Mouse (Mus musculus) neural tube, embryonic 14.5 days (tissue): ENCODE measurements around the gene Gla. TPM values are rescaled to one million over a fixed set of nuclear protein-coding genes. Genes with fewer than 3 reads are reported as not detected.

Experiments
- ATAC-seq: fragments of 200-750 bp; cut with Nextera tagmentation; 2 replicates; pipeline ENCODE4 v1.8.0; 2017; ENCODE audit warnings: low read depth, mild to moderate bottlenecking, moderate TSS enrichment, moderate library complexity
- H3K27ac ChIP-seq: fragments of 300-500 bp; sonication (generic); 2 replicates; pipeline ENCODE4 v1.5.1; 2014; ENCODE audit warnings: low read depth, mild to moderate bottlenecking, control low read depth, low read length, moderate library complexity, mixed read lengths
- H3K27me3 ChIP-seq: fragments of 300-500 bp; sonication (generic); 2 replicates; pipeline ENCODE4 v1.6.1; 2014; ENCODE audit warnings: low read length; ENCODE audit not compliant: control insufficient read depth, insufficient read depth
- H3K36me3 ChIP-seq: fragments of 300-500 bp; sonication (generic); 2 replicates; pipeline ENCODE4 v1.6.1; 2014; ENCODE audit warnings: low read length, mixed read lengths; ENCODE audit not compliant: control insufficient read depth, insufficient read depth
- H3K4me1 ChIP-seq: fragments of 300-500 bp; sonication (generic); 2 replicates; pipeline ENCODE4 v1.6.1; 2014; ENCODE audit warnings: low read length; ENCODE audit not compliant: control insufficient read depth, insufficient read depth
- H3K4me2 ChIP-seq: fragments of 300-500 bp; sonication (generic); 2 replicates; pipeline ENCODE4 v1.6.1; 2014; ENCODE audit warnings: mild to moderate bottlenecking, low read depth, low read length, control low read depth
- H3K4me3 ChIP-seq: fragments of 300-500 bp; sonication (generic); 2 replicates; pipeline ENCODE4 v1.5.1; 2014; ENCODE audit warnings: low read depth, low read length, control low read depth, mixed read lengths
- H3K9ac ChIP-seq: fragments of 300-500 bp; sonication (generic); replicated peaks from 2 replicates; pipeline ENCODE4 v1.6.1; 2014; ENCODE audit warnings: low read depth, mild to moderate bottlenecking, control low read depth, low read length, mixed read lengths
- H3K9me3 ChIP-seq: fragments of 300-500 bp; sonication (generic); 2 replicates; pipeline ENCODE4 v1.6.1; 2016; ENCODE audit warnings: low read length; ENCODE audit not compliant: control insufficient read depth
- WGBS: fragments of 180-500 bp; shearing (Covaris S2); extraction: QIAGEN DNeasy Blood & Tissue Kit; methylation state at CpG from one replicate; pipeline ENCODE4 v1.1.7; 2014; 5-methylcytosine and 5-hydroxymethylcytosine counted together
- polyA plus RNA-seq: library from polyadenylated mRNA; unstranded; fragments of >200 nt; fragmentation: Nextera tagmentation; extraction: Ambion mirVana; gene quantifications from 2 replicates; pipeline ENCODE4 v1.2.1, GENCODE M21; 2014

The Gla gene
- polyA plus RNA-seq = 2.3 and 3.2 TPM in 2 replicates

DNA sequence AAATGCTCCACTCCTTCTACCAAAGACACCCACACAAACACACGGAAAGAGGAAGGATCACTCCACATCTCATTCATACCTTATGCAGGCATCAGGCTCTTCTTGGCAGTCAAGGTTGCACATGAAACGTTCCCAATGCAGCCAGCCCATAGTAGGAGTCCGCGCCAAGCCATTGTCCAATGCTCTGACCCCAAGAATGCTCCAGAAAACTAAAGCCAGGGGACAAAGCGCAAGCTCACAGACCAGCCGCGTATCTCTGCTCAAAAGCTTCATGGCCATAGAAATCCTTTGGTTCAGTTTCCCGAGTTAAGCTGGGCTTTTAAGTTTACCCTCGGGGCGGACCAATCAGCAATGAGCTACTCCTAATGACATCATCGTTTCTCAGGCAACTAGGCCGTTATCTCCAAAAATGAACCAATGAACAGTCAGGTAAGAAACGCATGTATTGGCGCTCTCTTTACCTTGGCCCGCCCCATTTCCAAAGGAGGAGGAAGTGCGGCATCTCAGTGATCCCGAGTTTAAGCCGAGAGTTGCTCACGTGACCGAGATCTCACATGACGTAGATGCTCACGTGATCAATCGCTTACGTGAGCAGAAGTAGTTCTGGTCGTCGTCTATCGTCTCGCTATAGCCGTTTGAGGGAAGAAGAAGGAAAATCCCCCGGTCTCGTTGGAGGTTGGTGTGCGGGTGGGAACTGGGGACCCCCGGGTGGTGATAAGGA, at the start of gene Gla, which contains the start of gene Hnrnph2:
Gene Gla, minus strand, starts transcription at position 467 of the 721 bp plus-strand sequence.
Gene Hnrnph2, plus strand, starts transcription at position 521 of the 721 bp plus-strand sequence.
- Histone ChIP-seq H3K27me3 (no peaks in the 10 kb centered on the region), H3K36me3 (no peaks in the 10 kb centered on the region), H3K4me2 (peak within 1 kb of the TSS; percentile 54), H3K4me3 (peak within 1 kb of the TSS; percentile 51), H3K9me3 (no peaks in the 10 kb centered on the region), H3K27ac (peak within 1 kb of the TSS; percentile 91), H3K9ac (peak within 1 kb of the TSS; percentile 56), H3K4me1 (peaks cover 9% of the 10 kb centered on the region; the same call in 1 of the 2 replicates)
- WGBS = 17% methylated on average over 33 of the region's 33 CpGs
- peak; percentile 98 for ATAC-seq

DNA sequence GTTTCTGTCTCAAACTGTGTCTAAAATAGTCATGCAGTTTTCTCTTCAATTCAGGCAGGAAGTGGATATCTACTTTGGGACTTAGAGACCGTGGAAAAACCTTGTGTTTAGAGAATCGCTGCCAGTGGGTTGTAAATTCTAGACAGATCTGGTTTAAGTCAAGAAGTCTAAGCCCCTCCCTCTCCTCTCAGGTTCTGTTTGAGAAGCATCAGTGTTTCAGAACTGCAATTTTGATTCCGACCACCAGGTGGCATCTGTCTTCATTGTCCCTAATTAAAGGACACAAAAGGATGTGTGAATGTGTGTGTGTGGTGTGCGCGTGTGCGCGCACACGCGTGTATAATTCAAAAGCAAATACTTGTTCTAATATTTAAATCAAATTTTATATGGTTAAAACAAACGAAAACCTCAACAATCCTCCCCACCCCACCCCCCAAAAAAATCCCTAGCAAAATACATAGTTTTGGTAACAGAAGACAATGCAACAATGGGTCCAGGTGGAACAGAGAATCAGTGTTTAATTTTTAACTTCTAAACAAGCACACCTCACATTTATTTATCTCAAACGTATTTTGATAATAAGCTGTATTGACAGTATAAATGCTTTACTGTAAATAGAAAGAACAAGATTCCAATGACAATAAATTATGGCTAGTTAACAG, 47.2 kb upstream of the Gla start:
- no peak overlapping the region for H3K27ac ChIP-seq
- H3K27me3 ChIP-seq = no peaks in the 10 kb centered on the region
- no peaks in the 10 kb centered on the region for H3K9me3 ChIP-seq
- 16% methylated on average over 11 of the region's 11 CpGs for WGBS
- H3K9ac ChIP-seq = no peak overlapping the region
- no peaks in the 10 kb centered on the region for H3K4me1 ChIP-seq
- no peaks in the 10 kb centered on the region for H3K36me3 ChIP-seq
- peak overlapping the region; percentile 20; the same call in 1 of the 2 replicates for H3K4me2 ChIP-seq
- H3K4me3 ChIP-seq = no peak overlapping the region
- ATAC-seq = peak; percentile 88

DNA sequence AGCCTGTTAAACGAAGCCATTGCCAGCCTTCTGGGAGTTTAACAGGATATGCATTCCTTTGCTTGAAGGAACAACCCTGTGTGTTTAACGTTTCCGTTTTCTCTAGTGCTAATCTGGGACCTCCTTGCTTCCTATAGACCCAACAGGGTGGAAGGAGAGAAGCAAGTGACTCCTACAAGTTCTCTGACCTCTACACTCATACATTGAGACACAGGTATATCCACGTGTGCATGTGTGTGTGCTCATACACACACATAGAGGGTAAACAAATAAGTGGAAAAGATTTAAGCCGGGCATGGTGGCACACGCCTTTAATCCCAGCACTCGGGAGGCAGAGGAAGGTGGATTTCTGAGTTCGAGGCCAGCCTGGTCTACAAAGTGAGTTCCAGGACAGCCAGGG, 46.5 kb upstream of the Gla start:
- H3K9me3 ChIP-seq = no peaks in the 10 kb centered on the region
- no peaks in the 10 kb centered on the region for H3K36me3 ChIP-seq
- H3K27me3 ChIP-seq = no peaks in the 10 kb centered on the region
- no peaks in the 10 kb centered on the region for H3K4me1 ChIP-seq
- no peak overlapping the region for H3K9ac ChIP-seq
- H3K4me3 ChIP-seq = no peak overlapping the region
- no peak overlapping the region for H3K4me2 ChIP-seq
- no peak for ATAC-seq
- 77% methylated on average over 8 of the region's 8 CpGs for WGBS
- no peak overlapping the region for H3K27ac ChIP-seq

DNA sequence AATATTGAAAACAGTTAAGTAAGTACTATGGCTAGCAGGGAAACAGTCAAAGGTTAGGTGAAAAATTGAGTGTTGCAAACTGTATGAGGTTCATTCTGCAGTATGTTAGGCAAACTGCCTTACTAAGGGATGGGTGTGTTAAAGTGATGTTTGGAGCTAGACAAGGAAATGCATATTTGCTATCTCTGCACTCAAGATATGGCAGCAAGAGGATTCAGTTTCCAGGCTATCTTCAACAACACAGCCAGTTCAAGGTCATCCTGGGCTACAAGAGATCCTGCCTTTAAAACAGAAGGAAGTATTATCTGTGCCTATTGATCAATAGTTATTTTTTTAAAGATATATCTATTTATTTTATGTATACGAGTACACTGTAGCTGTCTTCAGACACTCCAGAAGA, 45.4 kb upstream of the Gla start:
- H3K4me3 ChIP-seq = no peak overlapping the region
- no peak overlapping the region for H3K27ac ChIP-seq
- no peaks in the 10 kb centered on the region for H3K27me3 ChIP-seq
- WGBS = 100% methylated on average over 1 of the region's 1 CpGs
- no peak overlapping the region for H3K4me2 ChIP-seq
- no peak for ATAC-seq
- no peaks in the 10 kb centered on the region for H3K36me3 ChIP-seq
- no peaks in the 10 kb centered on the region for H3K9me3 ChIP-seq
- H3K4me1 ChIP-seq = no peaks in the 10 kb centered on the region
- H3K9ac ChIP-seq = no peak overlapping the region

DNA sequence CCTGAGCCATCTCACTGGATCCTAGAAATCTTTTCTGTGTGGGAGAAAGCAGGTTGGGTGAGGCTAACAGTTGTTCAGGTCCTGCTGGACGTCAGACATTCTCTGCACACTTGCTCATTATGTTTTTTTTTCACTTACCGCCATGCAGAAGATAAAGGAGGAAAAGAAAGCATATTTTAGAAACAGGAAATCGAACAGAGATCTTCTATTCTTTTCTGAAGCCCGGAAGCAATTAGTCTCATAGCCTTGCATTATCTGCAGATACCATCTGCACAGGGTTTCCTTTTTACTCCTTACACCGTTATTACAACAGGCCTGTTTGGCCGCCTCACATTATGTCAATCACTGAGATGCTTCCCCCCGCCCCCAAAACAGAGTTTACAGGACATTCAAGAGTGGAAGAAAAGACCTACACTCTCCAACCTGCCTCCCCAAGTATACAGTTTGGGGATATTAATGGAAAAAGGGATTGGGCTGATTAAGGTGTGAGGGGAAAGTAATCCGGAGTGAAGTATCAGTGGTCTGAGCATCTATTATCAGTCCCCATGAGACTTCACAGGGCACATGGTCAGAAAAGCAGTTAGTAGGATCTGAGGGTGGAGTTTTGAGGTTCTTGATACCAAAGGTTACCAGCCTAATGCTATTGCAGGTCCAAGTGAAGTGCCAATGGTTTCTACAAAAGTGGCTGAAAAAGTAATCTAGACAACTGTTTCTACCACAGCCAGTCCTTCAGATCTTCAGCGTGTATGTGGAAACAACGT, 40.3 kb upstream of the Gla start:
- H3K4me3 ChIP-seq = no peak overlapping the region
- H3K9me3 ChIP-seq = no peaks in the 10 kb centered on the region
- ATAC-seq = no peak
- H3K4me1 ChIP-seq = no peaks in the 10 kb centered on the region
- no peak overlapping the region for H3K9ac ChIP-seq
- H3K4me2 ChIP-seq = no peak overlapping the region
- H3K27me3 ChIP-seq = no peaks in the 10 kb centered on the region
- no peaks in the 10 kb centered on the region for H3K36me3 ChIP-seq
- H3K27ac ChIP-seq = no peak overlapping the region
- 76% methylated on average over 10 of the region's 10 CpGs for WGBS

DNA sequence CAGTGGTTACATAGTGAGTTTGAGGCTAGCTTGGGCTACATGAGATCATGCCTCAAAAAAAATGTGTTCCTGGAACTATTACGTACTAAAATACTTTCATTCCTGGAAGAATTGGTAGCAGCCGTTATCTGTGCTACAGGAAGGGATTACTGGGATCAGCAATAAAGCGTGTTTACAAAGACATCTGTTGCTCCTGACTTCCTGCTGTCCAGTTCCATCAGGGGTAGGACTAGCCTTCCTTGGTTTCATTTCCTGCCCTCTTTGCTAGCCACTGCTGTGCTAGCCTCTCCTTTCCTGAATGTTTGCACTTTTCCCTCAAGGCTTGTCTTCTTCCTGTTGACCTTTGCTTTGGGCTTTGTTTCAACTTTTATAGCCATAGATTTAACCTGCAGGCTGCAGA, 34.9 kb upstream of the Gla start:
- Histone ChIP-seq H3K4me3 (no peak overlapping the region), H3K4me1 (no peaks in the 10 kb centered on the region), H3K9me3 (no peaks in the 10 kb centered on the region), H3K9ac (no peak overlapping the region), H3K4me2 (no peak overlapping the region), H3K27ac (no peak overlapping the region), H3K27me3 (no peaks in the 10 kb centered on the region), H3K36me3 (no peaks in the 10 kb centered on the region)
- ATAC-seq = no peak
- 78% methylated on average over 3 of the region's 3 CpGs for WGBS

DNA sequence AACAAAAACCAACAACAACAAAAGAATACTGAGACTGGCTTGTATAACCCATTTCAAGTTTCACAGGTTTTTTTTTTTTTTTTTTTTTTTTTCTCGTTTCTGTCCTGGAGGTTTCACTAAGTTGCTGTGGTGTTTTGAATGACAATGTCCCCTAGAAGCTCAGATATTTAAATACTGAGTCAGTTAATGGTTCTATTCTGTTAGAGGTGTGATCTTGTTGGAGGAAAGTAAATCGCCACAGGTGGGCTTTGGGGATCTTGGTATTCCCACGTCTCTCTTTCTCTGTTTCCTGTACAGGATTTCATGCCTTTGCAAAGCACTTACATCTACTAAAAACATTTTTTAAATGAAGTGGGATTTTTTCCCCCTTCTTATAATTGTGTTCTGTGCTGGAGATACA, 34.2 kb upstream of the Gla start:
- WGBS = 55% methylated on average over 3 of the region's 3 CpGs
- no peaks in the 10 kb centered on the region for H3K27me3 ChIP-seq
- H3K36me3 ChIP-seq = no peaks in the 10 kb centered on the region
- no peak overlapping the region for H3K4me3 ChIP-seq
- H3K27ac ChIP-seq = no peak overlapping the region
- no peak for ATAC-seq
- H3K4me1 ChIP-seq = no peaks in the 10 kb centered on the region
- no peak overlapping the region for H3K9ac ChIP-seq
- H3K9me3 ChIP-seq = no peaks in the 10 kb centered on the region
- H3K4me2 ChIP-seq = no peak overlapping the region

DNA sequence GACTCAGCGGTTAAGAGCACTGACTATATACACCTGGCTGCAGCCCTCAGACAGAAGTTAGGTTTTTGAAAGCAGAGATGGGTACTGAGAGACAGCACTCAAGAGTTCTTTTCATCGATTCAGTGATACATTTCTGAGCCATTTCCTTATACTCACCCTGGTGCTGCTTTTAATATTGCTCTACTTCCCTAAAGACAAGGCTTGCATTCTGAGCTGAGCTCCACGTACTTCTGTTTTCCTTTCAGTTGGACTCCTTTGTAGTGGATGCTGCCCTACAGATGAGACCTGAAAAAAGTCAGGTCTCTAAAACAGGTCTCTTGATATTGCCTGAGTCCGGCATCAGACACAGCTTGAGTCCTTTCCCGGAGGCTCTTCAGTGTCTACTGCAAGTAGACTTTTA, 31.8 kb upstream of the Gla start:
- Histone ChIP-seq H3K4me2 (no peak overlapping the region), H3K9me3 (no peaks in the 10 kb centered on the region), H3K4me3 (no peak overlapping the region), H3K9ac (no peak overlapping the region), H3K36me3 (no peaks in the 10 kb centered on the region), H3K27ac (no peak overlapping the region), H3K4me1 (no peaks in the 10 kb centered on the region), H3K27me3 (no peaks in the 10 kb centered on the region)
- no peak for ATAC-seq
- 87% methylated on average over 5 of the region's 5 CpGs for WGBS

DNA sequence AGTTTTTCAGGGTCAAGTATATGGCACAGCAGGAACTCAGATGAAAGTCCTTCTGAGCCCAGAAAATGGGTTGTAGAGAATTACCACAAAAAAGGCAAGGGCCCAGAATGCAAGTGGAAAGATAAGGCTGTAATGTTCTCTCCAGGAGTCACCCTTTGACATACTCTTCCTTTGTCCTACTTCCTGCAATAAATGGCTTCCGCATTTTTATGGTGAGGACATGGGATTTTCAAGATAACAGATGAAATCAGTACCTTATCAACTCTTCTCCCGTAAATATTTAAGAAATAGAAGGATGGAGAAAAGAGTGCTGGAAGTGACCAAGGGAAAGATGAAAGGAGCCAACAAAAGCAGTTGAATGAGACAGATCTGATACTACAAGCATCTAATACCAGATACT, 27.3 kb upstream of the Gla start:
- Histone ChIP-seq H3K27me3 (no peaks in the 10 kb centered on the region), H3K4me2 (no peak overlapping the region), H3K36me3 (no peaks in the 10 kb centered on the region), H3K4me1 (no peaks in the 10 kb centered on the region), H3K4me3 (no peak overlapping the region), H3K27ac (no peak overlapping the region), H3K9me3 (no peaks in the 10 kb centered on the region), H3K9ac (no peak overlapping the region)
- no peak for ATAC-seq
- 86% methylated on average over 2 of the region's 2 CpGs for WGBS
